Mouse (Mus musculus) embryonic facial prominence, embryonic 10.5 days (tissue): Measurements from ENCODE around the gene Hdac10. TPM values are rescaled to one million over a fixed set of nuclear protein-coding genes. Genes with fewer than 3 reads are reported as not detected.
A peak's percentile ranks its signal among the peaks of the same experiment; 100 is the strongest.

ENCODE experiments used
- DNase-seq: peaks from one replicate; pipeline ENCODE4 v3.0.0-alpha.2; 2017; ENCODE audit warnings: low spot score
- H3K27ac ChIP-seq: fragments of 300-500 bp; sonication (generic); replicated peaks from 2 replicates; pipeline ENCODE4 v1.5.1; 2016; ENCODE audit warnings: mild to moderate bottlenecking
- H3K27me3 ChIP-seq: fragments of 300-500 bp; sonication (generic); replicated peaks from 2 replicates; pipeline ENCODE4 v1.6.1; 2016; ENCODE audit warnings: low read depth, mild to moderate bottlenecking; ENCODE audit not compliant: poor library complexity, severe bottlenecking
- H3K36me3 ChIP-seq: fragments of 300-500 bp; sonication (generic); replicated peaks from 2 replicates; pipeline ENCODE4 v1.6.1; 2016; ENCODE audit warnings: mild to moderate bottlenecking, moderate library complexity
- H3K4me1 ChIP-seq: fragments of 300-500 bp; sonication (generic); 2 replicates; pipeline ENCODE4 v1.6.1; 2016
- H3K4me3 ChIP-seq: fragments of 300-500 bp; sonication (generic); 2 replicates; pipeline ENCODE4 v1.5.1; 2016; ENCODE audit warnings: mild to moderate bottlenecking, moderate library complexity
- H3K9me3 ChIP-seq: fragments of 300-500 bp; sonication (generic); 2 replicates; pipeline ENCODE4 v1.6.1; 2016; ENCODE audit warnings: mild to moderate bottlenecking
- WGBS: fragments of 180-500 bp; shearing (Covaris S2); methylation state at CpG from one replicate; pipeline ENCODE4 v1.1.7; 2016; 5-methylcytosine and 5-hydroxymethylcytosine counted together
- polyA plus RNA-seq: library from polyadenylated mRNA; unstranded; fragments of >200 nt; fragmentation: Nextera tagmentation; extraction: Ambion mirVana; gene quantifications from 2 replicates; pipeline ENCODE4 v1.2.1, GENCODE M21; 2016

Hdac10 gene
- polyA plus RNA-seq, result 15.9 and 16.1 TPM in 2 replicates

- Histone ChIP-seq H3K9me3 (no peaks in the 10 kb centered on the region), H3K36me3 (peaks cover 38% of the 10 kb centered on the region), H3K4me1 (peaks cover 23% of the 10 kb centered on the region), H3K27ac (peak within 1 kb of the TSS; percentile 89), H3K4me3 (peak within 1 kb of the TSS; percentile 72), H3K27me3 (no peaks in the 10 kb centered on the region)
- DNase-seq, result peak; percentile 86
- WGBS, result 3% methylated on average over 36 of the region's 36 CpGs
Measured at GRCm38 (mm10) chr15:89128382-89129350, at the start of gene Hdac10. TSS of gene Hdac10 (minus strand) at chr15:89128700.

GRCm38 (mm10) chr15:89177576-89178259 lies 49.2 kb upstream of the Hdac10 start:
- no peak for DNase-seq
- peaks cover 20% of the 10 kb centered on the region; the same call in 1 of the 2 replicates for H3K36me3 ChIP-seq
- H3K27me3 ChIP-seq, result no peaks in the 10 kb centered on the region
- peak overlapping the region; percentile 84 for H3K4me3 ChIP-seq
- peaks cover 91% of the 10 kb centered on the region for H3K4me1 ChIP-seq
- H3K27ac ChIP-seq, result peak overlapping the region; percentile 73
- WGBS, result 73% methylated on average over 4 of the region's 4 CpGs
- no peaks in the 10 kb centered on the region for H3K9me3 ChIP-seq

- H3K9me3 ChIP-seq, result no peaks in the 10 kb centered on the region
- H3K4me1 ChIP-seq, result peaks cover 91% of the 10 kb centered on the region
- peaks cover 20% of the 10 kb centered on the region; the same call in 1 of the 2 replicates for H3K36me3 ChIP-seq
- H3K27ac ChIP-seq, result peak overlapping the region; percentile 73
- H3K27me3 ChIP-seq, result no peaks in the 10 kb centered on the region
- DNase-seq, result no peak
- peak overlapping the region; percentile 84 for H3K4me3 ChIP-seq
- 18% methylated on average over 5 of the region's 5 CpGs for WGBS
Measured at GRCm38 (mm10) chr15:89177121-89177520, 48.6 kb upstream of the Hdac10 start.

- peaks cover 91% of the 10 kb centered on the region for H3K4me1 ChIP-seq
- no peak overlapping the region for H3K27ac ChIP-seq
- H3K4me3 ChIP-seq, result peak overlapping the region; percentile 76; the same call in 1 of the 2 replicates
- DNase-seq, result no peak
- no peaks in the 10 kb centered on the region for H3K27me3 ChIP-seq
- H3K9me3 ChIP-seq, result no peaks in the 10 kb centered on the region
- 85% methylated on average over 13 of the region's 13 CpGs for WGBS
- peaks cover 32% of the 10 kb centered on the region for H3K36me3 ChIP-seq
Measured at GRCm38 (mm10) chr15:89175411-89176155, 47.1 kb upstream of the Hdac10 start.

- peaks cover 39% of the 10 kb centered on the region for H3K36me3 ChIP-seq
- H3K27me3 ChIP-seq, result no peaks in the 10 kb centered on the region
- WGBS, result 60% methylated on average over 11 of the region's 11 CpGs
- H3K4me1 ChIP-seq, result peaks cover 97% of the 10 kb centered on the region
- peak overlapping the region; percentile 76; the same call in 1 of the 2 replicates for H3K4me3 ChIP-seq
- H3K9me3 ChIP-seq, result no peaks in the 10 kb centered on the region
- DNase-seq, result no peak
- no peak overlapping the region for H3K27ac ChIP-seq
Measured at GRCm38 (mm10) chr15:89174889-89175339, 46.4 kb upstream of the Hdac10 start.

- Histone ChIP-seq H3K27me3 (no peaks in the 10 kb centered on the region), H3K36me3 (peaks cover 49% of the 10 kb centered on the region), H3K4me1 (peaks cover 99% of the 10 kb centered on the region), H3K4me3 (peak overlapping the region; percentile 76), H3K27ac (peak overlapping the region; percentile 86), H3K9me3 (no peaks in the 10 kb centered on the region)
- under 1% methylated on average over 15 of the region's 15 CpGs for WGBS
- peak; percentile 80 for DNase-seq
Measured at GRCm38 (mm10) chr15:89173906-89174214, 45.4 kb upstream of the Hdac10 start.

- Histone ChIP-seq H3K9me3 (no peaks in the 10 kb centered on the region), H3K4me3 (peak overlapping the region; percentile 76), H3K36me3 (peaks cover 50% of the 10 kb centered on the region), H3K27ac (peak overlapping the region; percentile 86), H3K4me1 (peaks cover 96% of the 10 kb centered on the region), H3K27me3 (no peaks in the 10 kb centered on the region)
- DNase-seq, result peak; percentile 77
- under 1% methylated on average over 65 of the region's 65 CpGs for WGBS
Measured at GRCm38 (mm10) chr15:89173024-89173905, 44.8 kb upstream of the Hdac10 start.

- 33% methylated on average over 17 of the region's 17 CpGs for WGBS
- Histone ChIP-seq H3K27ac (peak overlapping the region; percentile 86), H3K4me1 (peaks cover 88% of the 10 kb centered on the region), H3K4me3 (peak overlapping the region; percentile 76), H3K36me3 (peaks cover 56% of the 10 kb centered on the region), H3K9me3 (no peaks in the 10 kb centered on the region), H3K27me3 (no peaks in the 10 kb centered on the region)
- no peak for DNase-seq
Measured at GRCm38 (mm10) chr15:89172276-89172935, 43.9 kb upstream of the Hdac10 start.

- DNase-seq, result no peak
- Histone ChIP-seq H3K36me3 (peaks cover 58% of the 10 kb centered on the region), H3K9me3 (no peaks in the 10 kb centered on the region), H3K27ac (peak overlapping the region; percentile 35), H3K4me1 (peaks cover 79% of the 10 kb centered on the region), H3K27me3 (no peaks in the 10 kb centered on the region), H3K4me3 (no peak overlapping the region)
- 85% methylated on average over 5 of the region's 5 CpGs for WGBS
Measured at GRCm38 (mm10) chr15:89171526-89172051, 43.1 kb upstream of the Hdac10 start.

- DNase-seq, result no peak
- H3K4me1 ChIP-seq, result peaks cover 65% of the 10 kb centered on the region
Measured at GRCm38 (mm10) chr15:89170102-89170501, 41.6 kb upstream of the Hdac10 start.

GRCm38 (mm10) chr15:89169431-89169830 lies 40.9 kb upstream of the Hdac10 start:
- Histone ChIP-seq H3K4me3 (peak overlapping the region; percentile 31), H3K4me1 (peaks cover 59% of the 10 kb centered on the region), H3K27ac (peak overlapping the region; percentile 72), H3K36me3 (peaks cover 74% of the 10 kb centered on the region), H3K27me3 (no peaks in the 10 kb centered on the region), H3K9me3 (no peaks in the 10 kb centered on the region)
- 6% methylated on average over 10 of the region's 10 CpGs for WGBS
- peak; percentile 88 for DNase-seq

More at GRCm38 (mm10) chr15:89170102-89170501, 41.6 kb upstream of the Hdac10 start:
- no peaks in the 10 kb centered on the region for H3K9me3 ChIP-seq
- WGBS, result 65% methylated on average over 3 of the region's 3 CpGs
- peak overlapping the region; percentile 72 for H3K27ac ChIP-seq
- H3K36me3 ChIP-seq, result peaks cover 67% of the 10 kb centered on the region
- H3K4me3 ChIP-seq, result peak overlapping the region; percentile 31; the same call in 1 of the 2 replicates
- no peaks in the 10 kb centered on the region for H3K27me3 ChIP-seq
